Mouse (Mus musculus) c-Kit-negative CD71-positive TER-119-positive erythroid progenitor cells, embryonic 14.5 days (primary cell): Measurements from ENCODE around the gene Fkbp3.

Experiments used
- DNase-seq: peaks from one replicate; pipeline ENCODE4 v3.0.0-alpha.2; 2013; ENCODE audit warnings: low read depth, low spot score

The Fkbp3 gene

DNA sequence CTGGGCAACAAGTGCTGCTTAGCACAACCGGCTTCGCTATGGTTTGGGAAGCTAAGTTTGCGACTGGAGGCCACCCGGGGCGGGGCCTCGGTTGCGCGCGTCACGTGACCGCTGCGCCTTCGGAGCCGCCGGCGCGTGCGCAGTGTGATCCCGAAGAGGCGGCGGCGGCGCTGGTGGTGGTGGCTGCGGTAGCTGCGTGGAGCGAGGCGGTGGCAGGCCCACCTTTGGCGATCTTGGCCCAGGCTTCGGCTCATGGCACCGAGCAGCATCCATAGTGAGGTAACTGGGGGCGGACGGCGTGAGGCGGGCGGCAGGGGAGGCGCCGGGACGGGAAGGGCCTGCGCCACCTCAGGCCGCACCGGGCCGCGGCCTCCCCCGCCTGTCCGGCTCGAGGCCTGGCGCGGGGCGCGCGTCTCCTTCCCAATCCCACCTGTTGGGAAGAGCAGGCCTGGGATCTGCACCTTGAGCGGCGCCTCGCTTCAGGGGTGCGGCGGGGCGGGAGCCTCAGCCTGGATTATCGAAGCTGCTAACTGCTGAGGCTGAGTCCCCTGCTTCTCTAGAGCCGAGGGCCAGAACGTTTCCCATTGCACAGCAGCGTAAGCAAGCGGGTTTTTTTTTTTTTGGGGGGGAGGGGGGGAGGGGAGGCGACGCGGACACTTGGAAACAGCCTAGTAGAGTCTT, 37.5 kb downstream of the Fkbp3 start, which contains the start of gene Prpf39:
Prpf39 (plus strand) TSS at position 144 of the 681 bp plus-strand sequence.
- peak; percentile 89 for DNase-seq

DNA sequence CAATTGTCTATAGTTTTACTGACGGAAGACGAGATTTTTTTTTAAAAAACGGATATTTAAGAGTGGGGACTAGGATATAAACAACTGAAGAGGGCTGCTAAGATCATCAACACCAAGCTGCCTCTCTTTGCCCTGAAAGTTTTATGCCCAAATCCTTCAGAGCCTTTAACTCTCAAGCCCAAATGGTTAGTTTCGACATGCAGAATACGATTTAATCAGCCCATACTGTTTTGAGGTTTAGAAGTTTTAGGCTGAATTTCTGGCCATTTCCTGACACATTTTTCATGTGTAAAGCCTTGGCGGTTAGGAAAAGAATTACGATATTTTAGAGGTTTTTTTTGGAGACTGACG, 38.0 kb downstream of the Fkbp3 start:
- no peak for DNase-seq

DNA sequence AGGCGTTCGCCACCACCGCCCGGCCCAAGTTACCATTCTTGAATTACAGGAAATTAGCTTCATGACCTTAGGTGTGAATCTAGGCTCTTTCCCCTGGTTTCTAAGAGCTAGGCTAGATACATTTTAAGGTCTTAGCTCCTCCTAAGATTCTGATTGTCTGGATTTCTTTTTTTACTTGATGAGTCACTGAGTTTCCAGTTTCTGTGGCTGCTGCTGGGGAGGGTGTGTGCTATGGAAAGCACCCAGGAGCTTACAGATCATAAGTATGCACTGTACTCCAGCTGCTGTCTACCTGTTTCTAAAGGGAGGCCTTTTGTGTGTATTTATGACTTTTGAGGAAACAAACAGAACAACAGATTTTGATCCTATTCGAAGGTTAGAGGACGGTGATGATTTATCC, 51.0 kb downstream of the Fkbp3 start:
- DNase-seq: no peak
